Mouse (Mus musculus) forebrain, postnatal 0 days (tissue): ENCODE results near the gene Sox13. TPM values are rescaled to one million over a fixed set of nuclear protein-coding genes. Genes with fewer than 3 reads are reported as not detected.

Experiments
- ATAC-seq: fragments of 200-750 bp; cut with Nextera tagmentation; 2 replicates; pipeline ENCODE4 v1.8.0; 2017; ENCODE audit warnings: mild to moderate bottlenecking, moderate library complexity
- DNase-seq: peaks from one replicate; pipeline ENCODE4 v3.0.0-alpha.2; 2015
- H3K27ac ChIP-seq: fragments of 300-500 bp; sonication (generic); 2 replicates; pipeline ENCODE4 v1.5.1; 2014; ENCODE audit warnings: low read depth, mild to moderate bottlenecking, antibody characterized with exemption, low read length, moderate library complexity, mixed read lengths
- H3K27me3 ChIP-seq: fragments of 300-500 bp; sonication (generic); 2 replicates; pipeline ENCODE4 v1.6.1; 2014; ENCODE audit warnings: mild to moderate bottlenecking, low read length, mixed read lengths; ENCODE audit not compliant: insufficient read depth
- H3K36me3 ChIP-seq: fragments of 300-500 bp; sonication (generic); 2 replicates; pipeline ENCODE4 v1.6.1; 2014; ENCODE audit warnings: mild to moderate bottlenecking, moderate library complexity; ENCODE audit not compliant: insufficient read depth
- H3K4me1 ChIP-seq: fragments of 300-500 bp; sonication (generic); 2 replicates; pipeline ENCODE4 v1.6.1; 2014; ENCODE audit warnings: antibody characterized with exemption; ENCODE audit not compliant: insufficient read depth
- H3K4me2 ChIP-seq: fragments of 300-500 bp; sonication (generic); 2 replicates; pipeline ENCODE4 v1.6.1; 2014; ENCODE audit warnings: low read depth, mild to moderate bottlenecking, moderate library complexity
- H3K4me3 ChIP-seq: fragments of 300-500 bp; sonication (generic); 2 replicates; pipeline ENCODE4 v1.5.1; 2014; ENCODE audit warnings: low read depth, low read length, mixed read lengths
- H3K9ac ChIP-seq: fragments of 300-500 bp; sonication (generic); 2 replicates; pipeline ENCODE4 v1.6.1; 2014; ENCODE audit warnings: mild to moderate bottlenecking
- H3K9me3 ChIP-seq: fragments of 300-500 bp; sonication (generic); 2 replicates; pipeline ENCODE4 v1.6.1; 2016; ENCODE audit warnings: low read length
- CTCF ChIP-seq: sonication (generic); IDR thresholded peaks from 2 replicates; pipeline ENCODE4 v1.5.1; 2016; ENCODE audit warnings: antibody characterized with exemption, control low read depth, low read depth
- WGBS: fragments of 180-500 bp; shearing (Covaris S2); extraction: QIAGEN DNeasy Blood & Tissue Kit; methylation state at CpG from one replicate; pipeline ENCODE4 v1.1.7; 2014; 5-methylcytosine and 5-hydroxymethylcytosine counted together
- polyA plus RNA-seq: library from polyadenylated mRNA; unstranded; fragments of >200 nt; fragmentation: Nextera tagmentation; extraction: Ambion mirVana; gene quantifications from 2 replicates; pipeline ENCODE4 v1.2.1, GENCODE M21; 2015
- total RNA-seq: library from RNA; depleted of rRNA; stranded (reverse); fragments of >200 nt; gene quantifications from 2 replicates; pipeline ENCODE4 v1.2.3, GENCODE M21; 2014

Sox13 gene
- total and polyA plus RNA-seq, 2 experiments from 2014 or later = 3.0 to 9.7 TPM

DNA sequence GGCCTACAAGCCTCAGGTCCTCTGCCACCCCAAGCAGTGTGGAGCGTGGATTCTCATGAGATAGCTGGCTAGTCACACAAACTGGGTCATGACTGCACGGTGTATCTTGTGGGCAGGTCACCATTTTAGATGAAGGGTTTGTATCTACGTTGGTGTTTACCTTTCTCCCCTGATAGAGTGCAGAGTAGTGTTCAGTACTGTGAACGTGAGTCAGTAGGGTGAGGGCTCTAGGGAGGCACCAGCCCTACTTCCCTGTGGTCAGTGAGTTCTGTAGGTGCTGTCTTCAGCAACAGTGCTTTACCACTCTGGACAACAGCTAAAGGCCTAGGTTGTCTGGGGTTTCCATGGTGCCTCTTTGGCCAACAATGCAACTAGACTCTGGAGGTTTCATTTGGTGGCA is 20.2 kb downstream of the Sox13 start:
- no peaks in the 10 kb centered on the region for H3K27me3 ChIP-seq
- 94% methylated on average over 4 of the region's 4 CpGs for WGBS
- no peak for ATAC-seq
- H3K4me3 ChIP-seq = no peak overlapping the region
- no peaks in the 10 kb centered on the region for H3K9me3 ChIP-seq
- H3K27ac ChIP-seq = no peak overlapping the region
- no peak overlapping the region for H3K4me2 ChIP-seq
- no peaks in the 10 kb centered on the region for H3K4me1 ChIP-seq
- DNase-seq = no peak
- no peaks in the 10 kb centered on the region for H3K36me3 ChIP-seq
- H3K9ac ChIP-seq = no peak overlapping the region
- no peak for TF ChIP-seq CTCF

- WGBS = 84% methylated on average over 13 of the region's 13 CpGs
- Histone ChIP-seq H3K4me1 (peaks cover 9% of the 10 kb centered on the region; the same call in 1 of the 2 replicates), H3K4me2 (no peak overlapping the region), H3K9me3 (no peaks in the 10 kb centered on the region), H3K4me3 (no peak overlapping the region), H3K36me3 (no peaks in the 10 kb centered on the region), H3K27ac (no peak overlapping the region), H3K27me3 (no peaks in the 10 kb centered on the region), H3K9ac (no peak overlapping the region)
- no peak for ATAC-seq
- no peak for TF ChIP-seq CTCF
- no peak for DNase-seq
Observed at GRCm38 (mm10) chr1:133400014-133400725, 24.0 kb downstream of the Sox13 start.

GRCm38 (mm10) chr1:133397483-133398237 is 26.5 kb downstream of the Sox13 start:
- no peak for TF ChIP-seq CTCF
- WGBS = 5% methylated on average over 17 of the region's 17 CpGs
- H3K4me2 ChIP-seq = no peak overlapping the region; the same call in 1 of the 2 replicates
- DNase-seq = peak; percentile 36
- peaks cover 9% of the 10 kb centered on the region; the same call in 1 of the 2 replicates for H3K4me1 ChIP-seq
- H3K36me3 ChIP-seq = no peaks in the 10 kb centered on the region
- H3K4me3 ChIP-seq = no peak overlapping the region
- no peaks in the 10 kb centered on the region for H3K27me3 ChIP-seq
- ATAC-seq = peak; percentile 63
- H3K9me3 ChIP-seq = no peaks in the 10 kb centered on the region
- peak overlapping the region; percentile 39 for H3K9ac ChIP-seq
- peak overlapping the region; percentile 71 for H3K27ac ChIP-seq

GRCm38 (mm10) chr1:133397094-133397482 is 27.1 kb downstream of the Sox13 start:
- no peak for ATAC-seq
- 58% methylated on average over 5 of the region's 5 CpGs for WGBS

DNA sequence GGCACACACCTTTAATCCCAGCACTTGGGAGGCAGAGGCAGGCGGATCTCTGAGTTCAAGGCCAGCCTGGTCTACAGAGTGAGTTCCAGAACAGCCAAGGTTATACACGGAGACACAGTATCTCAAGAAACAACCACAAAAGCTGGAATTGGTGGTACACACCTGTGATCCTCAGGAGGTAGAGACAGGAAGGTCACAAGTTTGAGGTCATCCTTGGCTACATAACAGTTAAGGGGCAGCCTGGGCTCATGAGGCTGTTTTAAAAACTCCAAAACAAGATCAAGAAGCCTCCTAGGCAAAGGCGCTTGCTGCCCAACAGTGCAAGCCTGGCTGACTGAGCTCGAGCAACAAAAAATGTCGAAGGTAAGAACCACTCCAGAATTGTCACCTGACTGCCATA is 27.5 kb downstream of the Sox13 start:
- H3K4me3 ChIP-seq = no peak overlapping the region
- no peak for TF ChIP-seq CTCF
- no peaks in the 10 kb centered on the region for H3K27me3 ChIP-seq
- H3K36me3 ChIP-seq = no peaks in the 10 kb centered on the region
- DNase-seq = no peak
- H3K9me3 ChIP-seq = no peaks in the 10 kb centered on the region
- H3K9ac ChIP-seq = no peak overlapping the region
- 82% methylated on average over 5 of the region's 5 CpGs for WGBS
- H3K27ac ChIP-seq = no peak overlapping the region
- H3K4me1 ChIP-seq = peaks cover 9% of the 10 kb centered on the region; the same call in 1 of the 2 replicates
- no peak for ATAC-seq
- no peak overlapping the region for H3K4me2 ChIP-seq

More at GRCm38 (mm10) chr1:133397094-133397482, 27.1 kb downstream of the Sox13 start:
- no peak for DNase-seq
- Histone ChIP-seq H3K4me3 (no peak overlapping the region), H3K9me3 (no peaks in the 10 kb centered on the region), H3K4me2 (no peak overlapping the region), H3K36me3 (no peaks in the 10 kb centered on the region), H3K27me3 (no peaks in the 10 kb centered on the region), H3K27ac (peak overlapping the region; percentile 71; the same call in 1 of the 2 replicates), H3K9ac (peak overlapping the region; percentile 39; the same call in 1 of the 2 replicates), H3K4me1 (peaks cover 9% of the 10 kb centered on the region; the same call in 1 of the 2 replicates)
- no peak for TF ChIP-seq CTCF

GRCm38 (mm10) chr1:133394702-133395101 is 29.5 kb downstream of the Sox13 start:
- peak; percentile 60 for DNase-seq
- WGBS = 57% methylated on average over 4 of the region's 4 CpGs
- no peak for TF ChIP-seq CTCF
- H3K9me3 ChIP-seq = no peaks in the 10 kb centered on the region
- no peaks in the 10 kb centered on the region for H3K36me3 ChIP-seq
- H3K27ac ChIP-seq = 0 out of 2 replicates have a peak overlapping the region, but pooled peaks have one; percentile 5
- no peaks in the 10 kb centered on the region for H3K27me3 ChIP-seq
- H3K9ac ChIP-seq = no peak overlapping the region
- H3K4me2 ChIP-seq = no peak overlapping the region
- ATAC-seq = peak; percentile 45; the same call in 1 of the 2 replicates
- H3K4me3 ChIP-seq = no peak overlapping the region
- H3K4me1 ChIP-seq = peaks cover 9% of the 10 kb centered on the region; the same call in 1 of the 2 replicates
